Mouse (Mus musculus) neural tube, embryonic 15.5 days (tissue): ENCODE results near the gene Ncs1. TPM values are rescaled to one million over a fixed set of nuclear protein-coding genes. Genes with fewer than 3 reads are reported as not detected.

Source experiments
- ATAC-seq: fragments of 200-750 bp; cut with Nextera tagmentation; 2 replicates; pipeline ENCODE4 v1.8.0; 2017; ENCODE audit warnings: mild to moderate bottlenecking, moderate TSS enrichment, moderate library complexity; ENCODE audit not compliant: low FRiP score
- H3K27ac ChIP-seq: fragments of 300-500 bp; sonication (generic); replicated peaks from 2 replicates; pipeline ENCODE4 v1.5.1; 2015; ENCODE audit warnings: mild to moderate bottlenecking, inconsistent platforms
- H3K27me3 ChIP-seq: fragments of 300-500 bp; sonication (generic); replicated peaks from 2 replicates; pipeline ENCODE4 v1.6.1; 2015; ENCODE audit warnings: inconsistent platforms
- H3K36me3 ChIP-seq: fragments of 300-500 bp; sonication (generic); 2 replicates; pipeline ENCODE4 v1.6.1; 2015; ENCODE audit warnings: inconsistent platforms
- H3K4me1 ChIP-seq: fragments of 300-500 bp; sonication (generic); 2 replicates; pipeline ENCODE4 v1.6.1; 2015; ENCODE audit warnings: inconsistent platforms
- H3K4me2 ChIP-seq: fragments of 300-500 bp; sonication (generic); 2 replicates; pipeline ENCODE4 v1.6.1; 2015; ENCODE audit warnings: inconsistent platforms, mild to moderate bottlenecking, moderate library complexity
- H3K4me3 ChIP-seq: fragments of 300-500 bp; sonication (generic); replicated peaks from 2 replicates; pipeline ENCODE4 v1.5.1; 2015; ENCODE audit warnings: mild to moderate bottlenecking, inconsistent platforms
- H3K9ac ChIP-seq: fragments of 300-500 bp; sonication (generic); replicated peaks from 2 replicates; pipeline ENCODE4 v1.6.1; 2015; ENCODE audit warnings: mild to moderate bottlenecking, inconsistent platforms
- H3K9me3 ChIP-seq: fragments of 300-500 bp; sonication (generic); replicated peaks from 2 replicates; pipeline ENCODE4 v1.6.1; 2016; ENCODE audit warnings: inconsistent platforms
- WGBS: fragments of 180-500 bp; shearing (Covaris S2); methylation state at CpG from one replicate; pipeline ENCODE4 v1.1.7; 2015; ENCODE audit warnings: mixed read lengths; 5-methylcytosine and 5-hydroxymethylcytosine counted together
- polyA plus RNA-seq: library from polyadenylated mRNA; unstranded; fragments of >200 nt; fragmentation: Nextera tagmentation; extraction: Ambion mirVana; gene quantifications from 2 replicates; pipeline ENCODE4 v1.2.1, GENCODE M21; 2015

Ncs1 gene
- polyA plus RNA-seq, 1 experiment from 2014 or later = 179 TPM

- peak overlapping the region; percentile 84 for H3K4me2 ChIP-seq
- peak overlapping the region; percentile 99 for H3K9ac ChIP-seq
- peak; percentile 56 for ATAC-seq
- no peaks in the 10 kb centered on the region for H3K9me3 ChIP-seq
- H3K4me3 ChIP-seq = peak overlapping the region; percentile 88
- H3K4me1 ChIP-seq = peaks cover 62% of the 10 kb centered on the region
- H3K27me3 ChIP-seq = no peaks in the 10 kb centered on the region
- 0 out of 2 replicates have a peak, but pooled peaks cover 3% of the 10 kb centered on the region for H3K36me3 ChIP-seq
- under 1% methylated on average over 39 of the region's 41 CpGs for WGBS
- peak overlapping the region; percentile 87 for H3K27ac ChIP-seq
These were observed 788 bp downstream of the Ncs1 start for GRCm38 (mm10) chr2:31246251-31246971.

- ATAC-seq = no peak
- peaks cover 65% of the 10 kb centered on the region for H3K4me1 ChIP-seq
- 0 out of 2 replicates have a peak, but pooled peaks cover 3% of the 10 kb centered on the region for H3K36me3 ChIP-seq
- no peak overlapping the region for H3K27ac ChIP-seq
- no peaks in the 10 kb centered on the region for H3K9me3 ChIP-seq
- H3K9ac ChIP-seq = no peak overlapping the region
- H3K4me2 ChIP-seq = no peak overlapping the region
- 89% methylated on average over 6 of the region's 6 CpGs for WGBS
- H3K27me3 ChIP-seq = no peaks in the 10 kb centered on the region
- H3K4me3 ChIP-seq = no peak overlapping the region
These were observed 3.2 kb downstream of the Ncs1 start for GRCm38 (mm10) chr2:31248856-31249255.

- no peak for ATAC-seq
- peaks cover 78% of the 10 kb centered on the region for H3K4me1 ChIP-seq
- no peaks in the 10 kb centered on the region for H3K9me3 ChIP-seq
- no peak overlapping the region for H3K9ac ChIP-seq
- no peaks in the 10 kb centered on the region for H3K27me3 ChIP-seq
- H3K27ac ChIP-seq = no peak overlapping the region
- no peak overlapping the region for H3K4me2 ChIP-seq
- H3K36me3 ChIP-seq = 0 out of 2 replicates have a peak, but pooled peaks cover 3% of the 10 kb centered on the region
- WGBS = 99% methylated on average over 4 of the region's 4 CpGs
- no peak overlapping the region for H3K4me3 ChIP-seq
These were observed 6.5 kb downstream of the Ncs1 start for GRCm38 (mm10) chr2:31252167-31252566.

GRCm38 (mm10) chr2:31253463-31253862 is 7.8 kb downstream of the Ncs1 start:
- Histone ChIP-seq H3K4me1 (peaks cover 78% of the 10 kb centered on the region), H3K4me2 (no peak overlapping the region), H3K27me3 (no peaks in the 10 kb centered on the region), H3K27ac (no peak overlapping the region), H3K9me3 (no peaks in the 10 kb centered on the region), H3K4me3 (no peak overlapping the region), H3K9ac (no peak overlapping the region), H3K36me3 (0 out of 2 replicates have a peak, but pooled peaks cover 2% of the 10 kb centered on the region)
- WGBS = 34% methylated on average over 3 of the region's 3 CpGs
- no peak for ATAC-seq

- Histone ChIP-seq H3K9me3 (no peaks in the 10 kb centered on the region), H3K4me2 (no peak overlapping the region), H3K4me1 (peaks cover 79% of the 10 kb centered on the region), H3K36me3 (no peaks in the 10 kb centered on the region), H3K4me3 (no peak overlapping the region), H3K9ac (no peak overlapping the region), H3K27ac (no peak overlapping the region), H3K27me3 (no peaks in the 10 kb centered on the region)
- 94% methylated on average over 3 of the region's 3 CpGs for WGBS
- ATAC-seq = no peak
These were observed 9.2 kb downstream of the Ncs1 start for GRCm38 (mm10) chr2:31254806-31255205.

GRCm38 (mm10) chr2:31255952-31256938 is 10.6 kb downstream of the Ncs1 start:
- Histone ChIP-seq H3K27ac (peak overlapping the region; percentile 69), H3K9ac (peak overlapping the region; percentile 17; the same call in 1 of the 2 replicates), H3K4me1 (peaks cover 71% of the 10 kb centered on the region)

GRCm38 (mm10) chr2:31257096-31257495 is 11.5 kb downstream of the Ncs1 start:
- no peak for ATAC-seq
- Histone ChIP-seq H3K4me2 (peak overlapping the region; percentile 29; the same call in 1 of the 2 replicates), H3K4me1 (peaks cover 71% of the 10 kb centered on the region), H3K9me3 (no peaks in the 10 kb centered on the region), H3K9ac (0 out of 2 replicates have a peak overlapping the region, but pooled peaks have one; percentile 17), H3K4me3 (no peak overlapping the region), H3K36me3 (no peaks in the 10 kb centered on the region), H3K27ac (peak overlapping the region; percentile 69), H3K27me3 (no peaks in the 10 kb centered on the region)
- WGBS = 71% methylated on average over 6 of the region's 6 CpGs

More at GRCm38 (mm10) chr2:31255952-31256938, 10.6 kb downstream of the Ncs1 start:
- WGBS = 18% methylated on average over 21 of the region's 21 CpGs
- Histone ChIP-seq H3K4me3 (no peak overlapping the region), H3K36me3 (no peaks in the 10 kb centered on the region), H3K4me2 (peak overlapping the region; percentile 29), H3K27me3 (no peaks in the 10 kb centered on the region), H3K9me3 (no peaks in the 10 kb centered on the region)
- no peak for ATAC-seq

GRCm38 (mm10) chr2:31258609-31259366 is 13.2 kb downstream of the Ncs1 start:
- Histone ChIP-seq H3K27ac (peak overlapping the region; percentile 13; the same call in 1 of the 2 replicates), H3K9me3 (no peaks in the 10 kb centered on the region), H3K36me3 (no peaks in the 10 kb centered on the region), H3K27me3 (no peaks in the 10 kb centered on the region), H3K4me3 (peak overlapping the region; percentile 36), H3K4me2 (peak overlapping the region; percentile 63), H3K9ac (peak overlapping the region; percentile 22; the same call in 1 of the 2 replicates), H3K4me1 (peaks cover 81% of the 10 kb centered on the region)
- 14% methylated on average over 22 of the region's 22 CpGs for WGBS
- ATAC-seq = peak; percentile 26; the same call in 1 of the 2 replicates

- Histone ChIP-seq H3K4me3 (peak overlapping the region; percentile 36), H3K27ac (0 out of 2 replicates have a peak overlapping the region, but pooled peaks have one; percentile 13), H3K4me1 (peaks cover 81% of the 10 kb centered on the region), H3K9ac (no peak overlapping the region; the same call in 1 of the 2 replicates), H3K9me3 (no peaks in the 10 kb centered on the region), H3K4me2 (peak overlapping the region; percentile 63), H3K36me3 (no peaks in the 10 kb centered on the region), H3K27me3 (no peaks in the 10 kb centered on the region)
- no peak for ATAC-seq
- WGBS = 23% methylated on average over 9 of the region's 9 CpGs
These were observed 13.8 kb downstream of the Ncs1 start for GRCm38 (mm10) chr2:31259367-31259920.

- Histone ChIP-seq H3K4me3 (no peak overlapping the region), H3K27ac (no peak overlapping the region), H3K36me3 (no peaks in the 10 kb centered on the region), H3K9ac (no peak overlapping the region), H3K9me3 (no peaks in the 10 kb centered on the region), H3K4me1 (peaks cover 81% of the 10 kb centered on the region), H3K4me2 (no peak overlapping the region), H3K27me3 (no peaks in the 10 kb centered on the region)
- WGBS = 92% methylated on average over 8 of the region's 8 CpGs
- ATAC-seq = no peak
These were observed 14.9 kb downstream of the Ncs1 start for GRCm38 (mm10) chr2:31260549-31260948.
